Mouse (Mus musculus) monocyte, adult 5-6 weeks (primary cell): ENCODE results near the gene Egflam. TPM values are rescaled to one million over a fixed set of nuclear protein-coding genes. Genes with fewer than 3 reads are reported as not detected.

ENCODE experiments used
- ATAC-seq: fragments of 153-309, 156-312 bp; replicated peaks from 2 replicates; pipeline ENCODE4 v1.8.0; 2017; ENCODE audit warnings: mild to moderate bottlenecking; ENCODE audit not compliant: low TSS enrichment, insufficient number of reproducible peaks, severe bottlenecking, poor library complexity, low FRiP score
- total RNA-seq: library from RNA; stranded (forward); fragments of 200-1000, 200-491, 200-594 nt; gene quantifications from 3 replicates; pipeline ENCODE4 v1.2.3, GENCODE M21; 2017

Egflam gene
- total RNA-seq, 1 experiment from 2014 or later: not detected

DNA sequence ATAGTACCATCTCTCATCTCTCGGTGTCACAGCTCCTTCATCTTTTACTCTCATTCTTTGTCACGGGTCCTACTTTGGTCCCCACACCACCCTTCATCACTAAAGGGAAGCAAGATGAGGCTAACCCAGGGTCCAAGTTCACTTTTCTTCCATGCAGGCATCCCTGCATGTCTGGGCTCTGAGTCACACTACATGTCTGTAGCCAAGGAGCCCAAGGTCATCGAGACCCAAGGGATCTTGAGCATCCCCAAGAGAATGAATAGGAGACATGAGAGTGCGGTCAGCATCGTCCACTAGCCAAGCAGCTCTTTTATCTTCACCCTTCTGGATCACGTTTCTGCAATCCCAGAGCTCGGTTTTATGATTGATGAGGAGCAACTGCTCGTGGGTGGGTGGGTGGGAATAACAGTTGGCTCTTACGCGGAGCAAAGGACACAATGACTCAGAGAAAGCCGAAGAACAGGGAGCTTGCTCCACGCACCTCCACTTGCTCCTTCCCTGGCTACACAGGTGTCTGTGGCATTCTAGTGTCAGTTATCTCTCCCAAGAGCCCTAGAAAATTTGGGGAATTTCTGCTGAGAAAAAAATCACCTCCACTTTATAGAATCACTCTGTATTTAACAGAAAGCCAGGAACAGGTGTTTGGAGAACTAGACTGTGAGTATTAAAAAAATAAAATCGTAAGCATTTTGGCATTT lies 164.7 kb downstream of the Egflam start:
- ATAC-seq: no peak

DNA sequence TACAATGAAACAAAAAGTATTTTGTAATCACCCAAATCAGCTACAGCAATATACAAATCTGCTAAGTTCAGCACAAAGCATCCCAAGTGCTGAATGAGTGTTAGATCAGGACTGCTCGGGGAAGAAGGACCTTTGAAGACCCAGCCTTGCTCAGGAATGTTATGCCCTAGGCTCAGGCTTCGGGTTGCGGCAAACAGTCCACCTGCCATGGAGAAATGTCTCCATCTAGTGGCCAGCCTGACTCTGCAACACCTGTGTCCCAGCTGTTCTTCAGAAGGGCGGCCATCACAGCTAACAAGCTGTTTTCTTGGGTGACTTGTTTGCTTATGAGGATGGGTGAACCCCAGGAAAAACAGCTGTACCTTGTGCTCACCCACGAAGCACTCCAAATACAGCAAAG lies 172.0 kb downstream of the Egflam start:
- ATAC-seq: peak; percentile 77

DNA sequence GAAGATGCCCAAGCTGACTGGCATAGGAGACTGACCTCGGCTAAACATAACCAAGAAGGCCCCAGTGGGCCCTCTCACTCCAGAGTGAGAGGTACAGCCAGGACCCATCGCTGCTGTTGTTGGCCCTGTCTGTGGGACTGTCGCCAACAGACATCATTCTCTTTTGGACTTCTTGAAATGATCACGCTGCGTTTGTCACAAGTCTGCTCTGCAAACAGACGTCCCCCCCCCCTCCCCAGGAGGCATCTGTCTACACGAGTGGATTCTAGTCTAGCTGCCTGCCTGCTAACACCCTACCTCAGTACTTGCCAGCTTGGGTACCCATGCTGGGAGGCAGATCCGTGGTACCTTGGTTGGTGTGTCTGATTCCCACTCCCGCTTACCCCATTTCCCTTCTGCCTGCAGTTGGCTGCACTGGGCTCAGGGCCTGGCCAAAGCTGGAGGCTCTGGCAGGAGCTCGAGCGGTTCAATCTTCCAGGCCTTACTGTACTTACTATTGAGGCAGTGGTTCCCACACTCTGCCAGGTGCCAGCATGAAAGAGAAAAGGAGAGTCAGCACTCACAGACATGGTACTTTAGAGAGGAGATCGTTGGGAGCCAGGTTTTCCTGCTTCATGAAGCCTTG lies 173.9 kb downstream of the Egflam start:
- no peak for ATAC-seq

DNA sequence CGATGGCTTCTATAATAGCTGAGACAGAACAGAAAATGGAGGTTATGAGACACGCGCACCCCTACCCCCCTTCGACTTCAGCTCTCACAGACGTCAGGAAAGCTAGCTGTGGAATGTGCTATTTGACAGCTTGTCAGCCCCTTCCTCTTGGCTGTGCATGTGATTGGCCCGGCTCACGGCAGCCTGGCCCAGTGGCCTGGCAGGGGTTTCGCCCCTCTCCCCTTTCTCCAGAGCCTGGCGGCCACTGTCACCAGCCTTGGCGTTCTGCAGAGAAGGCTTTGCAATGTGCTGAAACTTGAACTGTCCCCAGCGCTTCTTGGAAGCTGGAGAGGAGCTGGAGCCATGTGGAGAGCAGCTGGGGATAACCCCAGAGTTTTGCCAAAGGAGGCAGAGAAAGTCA lies 175.4 kb downstream of the Egflam start:
- no peak for ATAC-seq

DNA sequence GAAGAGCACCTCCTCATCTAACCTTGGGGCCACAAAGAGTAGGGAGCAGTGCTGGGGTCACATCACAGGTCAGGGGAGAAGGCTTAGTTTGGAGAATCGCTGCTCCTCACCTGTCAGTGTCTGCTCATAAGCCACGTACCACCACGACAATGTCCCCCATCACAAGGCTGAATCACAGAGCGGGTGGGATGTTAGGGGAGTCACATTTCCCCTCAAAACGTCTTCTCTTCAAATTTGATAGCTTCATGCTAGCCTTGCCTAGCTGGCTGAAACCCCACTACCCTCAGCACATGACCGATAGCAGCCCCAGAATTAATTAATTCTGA lies 181.0 kb downstream of the Egflam start:
- ATAC-seq: no peak

DNA sequence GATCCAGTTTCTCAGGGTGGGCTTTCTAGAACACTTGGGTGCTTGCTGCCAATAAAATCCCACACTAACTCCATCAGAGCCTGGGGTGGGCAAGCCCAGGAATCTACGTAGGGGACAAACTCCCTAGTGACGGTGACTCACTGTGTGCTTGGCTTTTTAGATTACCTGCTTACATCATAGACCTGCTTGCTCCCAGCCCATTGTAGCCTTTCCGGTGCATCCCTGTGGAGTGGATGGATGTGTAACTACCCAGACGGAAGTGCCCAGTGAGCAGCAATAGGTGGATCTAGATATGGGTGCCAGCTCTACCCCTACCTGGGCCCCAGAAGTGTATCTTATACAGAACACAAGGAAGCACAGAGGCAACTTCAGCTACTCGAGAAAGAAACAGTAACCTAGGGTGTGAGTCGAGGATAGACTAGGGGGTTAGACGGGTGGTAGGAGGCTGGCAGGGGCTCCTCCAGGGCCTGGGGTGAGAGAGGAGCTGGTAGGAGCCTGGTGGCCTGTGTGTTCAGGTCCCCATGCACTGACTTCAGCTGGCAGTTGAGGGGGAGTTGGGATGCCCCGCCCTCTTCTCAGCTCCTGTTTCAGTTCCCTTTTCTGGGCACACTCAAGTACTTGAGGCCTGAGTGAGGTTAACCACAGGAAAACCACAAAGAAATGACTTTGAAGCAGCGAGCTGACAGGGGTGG lies 181.5 kb downstream of the Egflam start:
- ATAC-seq: peak; percentile 70

DNA sequence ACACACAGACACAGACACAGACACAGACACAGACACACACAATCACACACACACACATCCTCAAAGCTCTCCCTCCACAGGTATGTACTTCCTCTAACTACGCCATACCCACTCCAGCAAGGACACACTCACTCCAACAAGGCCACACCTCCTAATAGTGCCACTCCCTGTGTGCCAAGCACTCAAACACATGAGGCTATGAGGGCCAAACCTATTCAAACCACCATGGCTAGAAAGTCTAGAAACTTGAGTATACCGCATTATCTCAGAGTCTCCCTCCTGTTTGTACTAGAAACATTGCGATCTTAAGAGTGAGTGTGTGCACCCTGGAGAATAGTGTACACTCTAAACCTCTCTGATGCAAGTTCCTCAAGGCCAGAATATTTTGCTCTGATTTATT lies 182.3 kb downstream of the Egflam start:
- no peak for ATAC-seq

DNA sequence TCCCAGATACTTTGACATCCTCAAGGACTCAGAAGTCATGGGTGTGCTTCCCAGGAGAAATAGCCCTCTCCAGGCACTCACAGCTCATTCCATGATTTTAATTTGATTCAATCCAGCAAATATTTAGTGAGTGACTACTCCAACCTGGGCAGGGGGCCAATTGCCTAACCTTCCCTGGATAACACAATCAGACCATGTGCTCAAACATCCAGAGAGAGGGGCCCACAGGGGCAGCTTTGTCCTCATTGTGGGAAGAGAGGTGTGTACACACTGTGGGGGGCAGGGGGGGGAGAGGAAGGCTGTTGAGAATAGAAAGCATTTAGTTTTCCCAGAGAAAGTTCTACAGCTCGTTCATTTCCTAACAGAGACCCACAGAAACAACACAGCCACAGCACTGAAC lies 184.5 kb downstream of the Egflam start:
- ATAC-seq: no peak

DNA sequence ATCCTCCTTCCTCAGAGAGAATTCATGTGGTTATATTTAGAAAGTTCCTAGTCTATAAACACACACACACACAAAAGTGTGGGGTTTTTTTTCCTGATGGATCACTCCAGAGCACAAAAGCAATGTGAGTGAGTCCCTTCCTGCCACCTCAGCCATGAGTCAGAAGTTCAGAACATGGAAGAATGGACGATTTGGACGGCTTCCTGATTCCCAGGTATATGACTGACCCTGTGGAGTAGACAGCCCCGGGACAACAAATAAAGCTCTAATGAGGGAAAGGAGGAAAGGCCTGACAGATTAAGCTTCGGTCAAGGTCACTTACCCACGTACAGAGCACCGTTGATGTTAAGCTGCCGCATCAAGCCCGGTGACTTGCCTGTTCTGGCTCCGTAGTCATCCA lies 190.0 kb downstream of the Egflam start:
- ATAC-seq: no peak

DNA sequence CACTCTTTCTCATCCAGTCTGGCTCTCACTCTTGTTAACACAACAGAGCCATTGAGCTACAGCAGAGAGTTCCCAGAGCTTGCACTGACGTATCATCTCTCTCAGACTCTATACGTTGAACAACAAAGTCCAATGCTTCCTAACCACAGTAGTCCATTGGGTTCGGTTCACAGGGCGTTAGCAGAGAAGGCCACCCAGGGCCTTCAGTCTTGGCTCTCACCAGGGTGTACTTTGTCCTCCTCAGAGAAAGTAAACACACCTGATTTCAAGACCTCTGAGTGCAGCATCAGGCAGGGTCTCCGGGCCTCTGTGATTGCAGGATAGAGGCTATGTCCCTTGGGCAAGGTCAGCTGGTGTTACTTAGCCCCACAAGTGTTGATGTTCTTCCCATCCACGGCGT lies 190.9 kb downstream of the Egflam start:
- ATAC-seq: no peak

DNA sequence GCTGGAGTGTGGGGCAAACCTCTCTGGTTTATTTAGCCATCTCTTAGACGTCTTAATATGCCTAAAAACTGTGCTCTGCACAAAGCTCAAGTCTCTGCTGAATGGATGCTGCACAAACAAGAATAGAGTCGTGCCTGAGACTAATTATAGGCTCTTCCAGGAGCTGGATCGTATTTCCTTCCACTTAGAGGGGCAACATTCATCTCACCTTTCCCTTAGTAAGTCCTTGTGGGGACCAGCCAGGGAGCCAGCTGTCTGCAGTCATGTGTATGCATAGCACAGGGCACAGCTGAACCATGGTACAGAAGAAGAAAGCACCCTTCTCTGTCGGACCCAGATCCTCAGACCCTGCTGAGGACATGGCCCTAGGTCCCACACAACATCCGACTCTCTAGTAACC lies 192.1 kb downstream of the Egflam start:
- ATAC-seq: no peak

DNA sequence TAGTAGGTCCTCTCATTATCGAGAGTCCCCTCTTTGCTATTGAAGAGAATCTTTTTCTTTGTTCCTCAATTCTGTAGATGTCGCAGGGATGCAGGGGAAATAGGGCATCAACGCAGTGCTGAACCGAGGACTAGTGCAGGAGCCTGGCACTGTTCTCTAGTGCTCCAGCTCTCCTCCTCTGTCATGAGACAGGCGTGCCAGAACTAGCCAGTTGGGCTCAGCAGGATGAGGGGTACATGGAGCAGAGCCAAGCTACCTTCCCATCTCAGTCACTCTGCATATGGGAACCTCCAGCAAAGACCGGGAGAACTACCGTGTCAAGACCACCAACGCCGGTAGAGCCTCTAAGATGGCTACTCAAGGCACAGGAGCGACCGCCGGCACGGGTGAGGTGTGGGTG lies 193.3 kb downstream of the Egflam start:
- no peak for ATAC-seq

DNA sequence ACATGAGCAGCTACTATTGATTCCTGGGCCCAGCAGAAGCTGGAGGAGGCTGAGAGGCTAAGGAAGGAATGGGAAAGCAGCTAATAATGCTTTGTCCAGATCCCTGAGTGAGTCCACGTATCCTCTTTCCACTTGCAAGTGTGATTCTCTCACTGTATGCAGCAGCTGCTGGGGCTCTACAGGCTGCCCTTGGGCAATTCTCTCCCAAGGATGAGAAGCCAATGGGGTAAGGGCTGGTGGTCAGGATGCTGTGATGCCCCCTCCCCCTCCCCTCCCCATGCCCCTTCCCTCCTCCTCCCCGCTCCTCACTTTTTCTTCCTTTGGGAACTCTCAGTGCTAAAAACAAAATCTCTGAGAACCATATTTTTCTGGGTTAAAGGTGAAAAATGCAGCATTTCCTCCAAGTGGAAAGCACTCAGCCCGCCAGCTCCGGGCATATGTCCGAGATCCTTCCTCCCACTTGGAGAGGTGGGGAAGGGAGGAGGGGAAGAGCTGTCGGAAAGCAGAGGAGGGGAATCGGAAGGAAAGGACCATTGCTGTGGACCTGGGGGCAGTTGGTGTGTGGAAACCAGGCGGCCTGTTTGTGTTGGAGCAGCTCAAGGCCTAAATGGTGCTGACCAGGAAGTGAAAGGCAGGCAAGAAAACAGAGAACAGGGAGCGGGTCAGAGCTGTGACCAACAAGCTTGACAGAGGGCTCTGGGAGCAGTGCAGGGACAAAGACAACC lies 194.4 kb downstream of the Egflam start:
- no peak for ATAC-seq

DNA sequence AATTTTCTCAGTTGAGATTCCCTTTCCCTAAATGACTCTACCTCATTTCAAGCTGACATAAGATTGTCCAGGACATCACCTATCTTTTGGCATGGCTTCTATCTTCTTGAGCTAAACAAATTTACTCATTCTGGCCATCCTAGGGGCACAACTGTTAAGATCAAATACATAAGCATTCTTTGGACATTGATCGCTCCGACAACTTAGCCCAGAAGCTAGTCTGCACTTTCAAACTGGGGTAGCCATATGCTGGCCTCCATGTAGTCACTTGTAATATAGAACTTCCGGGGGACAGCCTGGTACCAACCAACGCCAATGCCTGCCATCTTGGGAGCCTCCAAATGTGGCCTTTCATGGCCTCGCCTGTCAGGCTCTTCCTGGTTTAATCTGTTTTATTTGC lies 195.2 kb downstream of the Egflam start:
- no peak for ATAC-seq

DNA sequence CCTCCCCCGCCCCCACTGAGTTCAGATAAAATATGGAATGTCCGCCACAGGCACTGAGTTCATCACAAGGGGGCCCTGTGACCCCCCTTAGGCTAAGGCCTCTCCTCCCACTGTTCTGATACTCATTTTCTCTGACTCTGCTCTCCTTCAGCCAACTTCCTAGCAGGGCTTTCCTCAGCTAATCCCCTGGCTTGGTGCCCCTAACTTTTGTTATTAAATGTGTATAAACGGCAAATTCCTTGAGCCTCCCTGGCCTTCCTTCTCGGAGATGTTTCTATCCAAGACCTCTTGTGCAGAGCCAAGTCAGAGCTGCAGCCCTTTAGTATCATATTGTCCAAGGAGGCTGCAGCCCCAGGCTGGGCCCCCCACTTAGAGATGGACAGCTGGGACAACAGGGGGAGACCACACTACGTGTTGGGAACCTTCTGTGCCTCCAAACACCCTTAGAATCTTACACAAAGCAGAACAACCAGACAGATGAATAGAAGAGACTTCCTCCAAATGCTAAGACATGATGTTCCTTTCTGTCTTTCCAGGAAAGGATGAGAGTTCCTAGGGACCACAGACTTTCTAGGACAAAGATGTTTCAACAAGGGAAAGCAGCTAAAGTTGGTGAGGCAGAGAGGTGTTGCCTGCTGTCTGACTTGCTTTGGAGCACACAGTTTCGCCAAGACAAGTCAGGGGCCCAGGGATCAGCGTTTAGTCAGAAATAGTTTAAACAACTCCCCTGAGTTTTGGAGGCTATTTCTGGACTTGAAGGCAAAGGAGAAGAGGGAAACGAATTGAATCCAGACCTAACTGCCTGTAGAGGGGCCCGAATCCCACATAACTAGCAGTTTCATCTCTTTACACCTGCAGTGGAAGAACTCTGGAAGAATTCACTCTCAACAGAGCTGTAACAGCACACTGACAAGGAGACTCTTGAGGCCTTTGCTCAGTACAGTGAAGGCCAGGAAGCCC lies 196.5 kb downstream of the Egflam start:
- ATAC-seq: no peak

DNA sequence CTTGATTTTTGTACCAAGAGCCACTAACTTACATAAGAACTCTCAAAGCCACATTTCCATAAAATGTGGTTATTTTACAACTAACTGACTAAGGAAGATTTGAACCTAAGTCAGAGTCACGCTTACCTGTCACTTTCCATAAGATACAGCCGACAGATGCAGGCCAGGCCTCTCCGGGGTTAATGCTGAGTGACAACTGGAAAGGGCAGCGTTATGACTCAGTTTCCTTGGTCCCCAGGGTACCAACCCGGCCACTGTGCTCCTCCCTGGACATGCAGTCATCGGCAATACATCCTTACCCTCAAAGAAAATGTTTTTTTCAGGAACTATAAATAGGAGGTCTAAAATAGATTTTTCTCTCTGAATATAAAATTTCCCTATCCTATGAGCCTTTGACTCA lies 197.9 kb downstream of the Egflam start:
- no peak for ATAC-seq

DNA sequence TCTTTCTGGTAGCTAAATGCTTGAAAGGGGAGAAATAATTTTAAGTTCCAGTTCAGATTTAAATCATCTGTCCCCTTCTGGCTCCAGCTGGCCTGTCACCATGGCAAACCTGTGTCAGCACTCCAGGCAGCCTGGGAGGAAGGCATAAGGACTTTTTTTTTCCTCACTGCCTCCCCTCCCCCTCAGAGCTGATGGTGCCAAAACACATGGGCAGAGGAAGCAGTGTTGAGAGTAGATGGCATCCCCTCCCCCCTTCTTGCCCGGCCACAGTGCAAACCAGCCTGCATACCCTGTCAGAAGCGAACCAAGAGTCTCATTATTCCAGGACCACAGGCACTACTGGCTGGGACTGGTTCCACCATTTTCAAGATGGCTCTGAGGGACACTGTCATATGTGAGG lies 199.4 kb downstream of the Egflam start:
- ATAC-seq: no peak

DNA sequence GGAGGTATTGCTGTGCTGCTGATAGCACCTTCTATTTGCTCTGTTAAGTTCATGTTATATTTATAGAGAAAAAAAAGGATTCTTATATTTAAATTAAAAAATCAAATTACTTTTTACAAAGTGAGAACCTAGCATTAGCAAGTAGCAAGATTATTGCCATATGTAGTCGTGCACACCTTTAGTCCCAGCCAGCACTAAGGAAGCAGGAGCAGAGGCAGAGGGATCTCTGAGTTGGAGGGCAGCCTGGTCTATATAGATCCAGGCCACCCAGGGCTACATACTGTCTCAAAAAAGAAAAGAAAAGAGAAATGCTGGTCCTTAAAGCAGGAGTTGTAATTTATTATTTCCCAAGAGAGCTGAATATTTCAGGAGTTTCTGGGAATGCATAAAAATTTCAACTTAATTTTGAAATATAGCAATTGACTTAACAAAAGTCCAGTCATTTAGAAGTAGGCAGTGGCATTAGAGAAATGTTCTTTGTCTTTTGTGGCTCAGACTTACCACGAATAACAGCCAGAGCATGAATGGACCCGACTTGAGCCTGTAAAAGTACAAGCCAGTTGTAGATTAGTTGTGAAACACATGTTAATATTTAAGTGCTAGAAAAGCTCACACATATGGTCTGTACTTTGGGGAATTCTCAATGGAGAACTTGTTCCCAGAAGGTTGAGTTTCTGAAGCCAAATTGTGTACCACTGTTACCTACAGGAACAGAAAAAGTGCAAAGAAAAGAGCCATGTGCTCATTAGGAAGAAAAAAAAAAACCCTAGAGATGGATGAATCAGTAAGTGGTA lies 200.3 kb downstream of the Egflam start:
- no peak for ATAC-seq
